Mouse (Mus musculus): ENCODE data around the gene Hras.

Hras gene

GRCm38 (mm10) chr7:141175068-141175467 lies 18.7 kb downstream of the Hras start:
- in situ Hi-C loops (cut with MboI) = loop anchor here (5.0 kb wide), 1 partner anchor 83 kb away; no protein-coding TSS in a partner anchor

- in situ Hi-C loops (cut with MboI) = no loop called here
Observed at GRCm38 (mm10) chr7:141173323-141173850, 20.4 kb downstream of the Hras start.

GRCm38 (mm10) chr7:141172116-141173006 lies 21.4 kb downstream of the Hras start, which contains the start of gene Rnh1:
Gene Rnh1, minus strand, starts transcription at chr7:141172857.
- in situ Hi-C loops (cut with MboI) = no loop called here

GRCm38 (mm10) chr7:141169866-141170265 lies 23.9 kb downstream of the Hras start:
- in situ Hi-C loops (cut with MboI) = no loop called here

GRCm38 (mm10) chr7:141169300-141169699 lies 24.5 kb downstream of the Hras start:
- in situ Hi-C loops (cut with MboI) = no loop called here

- in situ Hi-C loops (cut with MboI) = no loop called here
Observed at GRCm38 (mm10) chr7:141168518-141168953, 25.3 kb downstream of the Hras start.

GRCm38 (mm10) chr7:141167901-141168517 lies 25.8 kb downstream of the Hras start:
- in situ Hi-C loops (cut with MboI) = no loop called here

GRCm38 (mm10) chr7:141164850-141165249 lies 29.0 kb downstream of the Hras start:
- in situ Hi-C loops (cut with MboI) = no loop called here

GRCm38 (mm10) chr7:141164397-141164796 lies 29.4 kb downstream of the Hras start:
- in situ Hi-C loops (cut with MboI) = no loop called here

GRCm38 (mm10) chr7:141155362-141155761 lies 38.4 kb downstream of the Hras start:
- in situ Hi-C loops (cut with MboI) = no loop called here

- in situ Hi-C loops (cut with MboI) = no loop called here
Observed at GRCm38 (mm10) chr7:141148639-141149038, 45.2 kb downstream of the Hras start.

- in situ Hi-C loops (cut with MboI) = no loop called here
Observed at GRCm38 (mm10) chr7:141147044-141147443, 46.8 kb downstream of the Hras start.

- in situ Hi-C loops (cut with MboI) = no loop called here
Observed at GRCm38 (mm10) chr7:141146043-141146595, 47.7 kb downstream of the Hras start.

- in situ Hi-C loops (cut with MboI) = no loop called here
Observed at GRCm38 (mm10) chr7:141145403-141145802, 48.4 kb downstream of the Hras start.

- in situ Hi-C loops (cut with MboI) = no loop called here
Observed at GRCm38 (mm10) chr7:141144650-141145049, 49.2 kb downstream of the Hras start.

- in situ Hi-C loops (cut with MboI) = no loop called here
Observed at GRCm38 (mm10) chr7:141143861-141144260, 49.9 kb downstream of the Hras start.

GRCm38 (mm10) chr7:141143112-141143511 lies 50.7 kb downstream of the Hras start:
- in situ Hi-C loops (cut with MboI) = no loop called here

- in situ Hi-C loops (cut with MboI) = no loop called here
Observed at GRCm38 (mm10) chr7:141141326-141141725, 52.5 kb downstream of the Hras start.
